Mouse (Mus musculus): ENCODE results near the gene Nkpd1. TPM values are rescaled to one million over a fixed set of nuclear protein-coding genes. Genes with fewer than 3 reads are reported as not detected.

The Nkpd1 gene
- total and polyA plus RNA-seq, 3 experiments: 0.06 TPM; not detected in 2

- TF ChIP-seq POLR2A (IDR thresholded peaks at IDR 0.05; ENCODE audit: insufficient read depth, low read depth, low read length) (no peak), CTCF (IDR thresholded peaks at IDR 0.05) (no peak), EP300 (IDR thresholded peaks at IDR 0.05; ENCODE audit: insufficient read depth, low read depth, low read length) (no peak)
- intact Hi-C loops (cut with DNase I): no loop called here
- H3K4me3 ChIP-seq: no peak overlapping the region
- H3K27ac ChIP-seq: no peak overlapping the region
- no peak overlapping the region for H3K9ac ChIP-seq (ENCODE audit: low read depth, low read length)
- WGBS: 97% methylated on average over 2 of the region's 2 CpGs
- peaks cover 5% of the 10 kb centered on the region for H3K4me1 ChIP-seq (ENCODE audit: control insufficient read depth, insufficient read depth, low read length)
- H3K79me2 ChIP-seq (replicated peaks; ENCODE audit: control insufficient read depth, insufficient read depth, low read length): no peaks in the 10 kb centered on the region; the same call in 1 of the 2 replicates
- DNase-seq: no peak
- H3K27me3 ChIP-seq (ENCODE audit: control insufficient read depth, insufficient read depth, low read length): no peaks in the 10 kb centered on the region
- no peaks in the 10 kb centered on the region for H3K36me3 ChIP-seq (ENCODE audit: control insufficient read depth, insufficient read depth, low read length)
Observed at GRCm38 (mm10) chr7:19565803-19566202, 48.2 kb downstream of the Nkpd1 start.

DNA sequence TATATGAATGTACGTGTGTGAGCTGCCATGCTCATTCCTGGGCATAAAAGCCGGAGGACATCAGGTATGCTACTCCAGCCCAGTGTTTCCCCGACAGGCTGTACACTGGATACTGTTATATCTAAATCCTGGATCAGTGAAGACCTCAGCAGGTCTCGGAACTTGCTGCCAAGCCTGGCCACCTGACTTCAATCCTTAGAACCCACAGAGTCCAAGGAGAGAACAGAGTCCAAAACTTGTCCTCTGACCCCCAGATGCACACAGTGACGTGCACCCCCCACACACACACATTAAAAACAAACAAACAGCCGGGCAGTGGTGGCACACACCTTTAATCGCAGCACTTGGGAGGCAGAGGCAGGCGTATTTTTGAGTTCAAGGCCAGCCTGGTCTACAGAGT, 49.8 kb downstream of the Nkpd1 start:
- no peaks in the 10 kb centered on the region for H3K36me3 ChIP-seq (ENCODE audit: control insufficient read depth, insufficient read depth, low read length)
- no peak for DNase-seq
- 90% methylated on average over 8 of the region's 8 CpGs for WGBS
- no peaks in the 10 kb centered on the region; the same call in 1 of the 2 replicates for H3K79me2 ChIP-seq (replicated peaks; ENCODE audit: control insufficient read depth, insufficient read depth, low read length)
- TF ChIP-seq EP300 (IDR thresholded peaks at IDR 0.05; ENCODE audit: insufficient read depth, low read depth, low read length) (no peak), POLR2A (IDR thresholded peaks at IDR 0.05; ENCODE audit: insufficient read depth, low read depth, low read length) (no peak), CTCF (IDR thresholded peaks at IDR 0.05) (no peak)
- H3K9ac ChIP-seq (ENCODE audit: low read depth, low read length): no peak overlapping the region
- peaks cover 5% of the 10 kb centered on the region for H3K4me1 ChIP-seq (ENCODE audit: control insufficient read depth, insufficient read depth, low read length)
- no peak overlapping the region for H3K4me3 ChIP-seq
- intact Hi-C loops (cut with DNase I): no loop called here
- H3K27ac ChIP-seq: no peak overlapping the region
- H3K27me3 ChIP-seq (ENCODE audit: control insufficient read depth, insufficient read depth, low read length): no peaks in the 10 kb centered on the region

- no peaks in the 10 kb centered on the region for H3K36me3 ChIP-seq (ENCODE audit: control insufficient read depth, insufficient read depth, low read length)
- no peak for DNase-seq
- intact Hi-C loops (cut with DNase I): no loop called here
- no peak overlapping the region for H3K9ac ChIP-seq (ENCODE audit: low read depth, low read length)
- 77% methylated on average over 3 of the region's 3 CpGs for WGBS
- no peak overlapping the region for H3K4me3 ChIP-seq
- peaks cover 4% of the 10 kb centered on the region; the same call in 1 of the 2 replicates for H3K4me1 ChIP-seq (ENCODE audit: control insufficient read depth, insufficient read depth, low read length)
- H3K27ac ChIP-seq: no peak overlapping the region
- H3K27me3 ChIP-seq (ENCODE audit: control insufficient read depth, insufficient read depth, low read length): no peaks in the 10 kb centered on the region
- no peak for TF ChIP-seq POLR2A (IDR thresholded peaks at IDR 0.05; ENCODE audit: insufficient read depth, low read depth, low read length)
- no peak for TF ChIP-seq EP300 (IDR thresholded peaks at IDR 0.05; ENCODE audit: insufficient read depth, low read depth, low read length)
- TF ChIP-seq CTCF (IDR thresholded peaks at IDR 0.05): no peak
- H3K79me2 ChIP-seq (replicated peaks; ENCODE audit: control insufficient read depth, insufficient read depth, low read length): no peaks in the 10 kb centered on the region; the same call in none of the 2 replicates
Observed at GRCm38 (mm10) chr7:19569647-19570046, 52.0 kb downstream of the Nkpd1 start.

DNA sequence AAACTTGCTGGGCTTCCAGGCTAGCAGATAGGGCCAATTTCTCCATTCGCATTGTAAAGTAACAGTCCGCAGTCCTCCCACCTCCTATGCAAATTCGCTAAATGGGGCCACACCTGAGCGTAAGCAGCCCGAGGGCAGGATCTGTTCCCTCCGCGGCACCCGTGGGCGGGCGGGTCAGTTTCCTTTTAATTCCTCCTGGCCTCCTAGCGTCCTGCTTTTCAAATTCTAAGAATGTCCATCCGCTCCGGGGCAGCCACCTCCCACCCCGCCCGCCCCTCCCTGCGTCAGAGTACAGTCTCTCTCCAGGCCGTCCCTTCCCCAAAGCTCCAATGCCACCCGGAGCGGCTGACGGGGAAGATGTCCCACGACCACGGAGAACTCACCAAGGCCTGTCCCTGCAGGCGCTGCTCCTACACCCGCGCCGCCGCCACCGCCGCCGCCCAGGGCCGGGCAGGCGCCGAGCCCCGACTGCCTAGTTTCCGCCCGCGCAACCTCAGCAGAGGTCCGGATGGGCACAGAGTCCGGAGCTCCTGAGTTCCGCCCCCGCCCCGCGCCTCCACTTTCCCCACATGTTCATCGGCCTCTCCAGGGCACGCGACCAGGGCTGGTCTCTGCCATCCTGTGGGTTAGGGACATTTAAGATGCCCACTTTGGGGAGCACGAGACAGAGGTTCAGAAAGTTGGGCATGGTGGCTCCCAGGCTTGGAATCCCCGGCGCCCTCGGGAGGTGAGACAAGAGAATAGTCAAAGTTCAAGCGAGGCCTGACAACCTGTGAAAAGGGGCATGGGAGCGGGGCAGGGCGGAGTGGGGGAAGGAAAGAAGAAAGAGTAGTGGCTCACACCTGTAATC, 55.5 kb downstream of the Nkpd1 start:
- H3K4me3 ChIP-seq: peak overlapping the region; percentile 80
- TF ChIP-seq CTCF (IDR thresholded peaks at IDR 0.05) (peak; percentile 54), POLR2A (IDR thresholded peaks at IDR 0.05; ENCODE audit: insufficient read depth, low read depth, low read length) (peak; percentile 67), EP300 (IDR thresholded peaks at IDR 0.05; ENCODE audit: insufficient read depth, low read depth, low read length) (peak; percentile 50; the same call in 1 of the 2 replicates)
- peak; percentile 88 to 92 for DNase-seq
- peak overlapping the region; percentile 91 for H3K9ac ChIP-seq (ENCODE audit: low read depth, low read length)
- peak overlapping the region; percentile 95 for H3K27ac ChIP-seq
- no peaks in the 10 kb centered on the region for H3K36me3 ChIP-seq (ENCODE audit: control insufficient read depth, insufficient read depth, low read length)
- H3K27me3 ChIP-seq (ENCODE audit: control insufficient read depth, insufficient read depth, low read length): peaks cover 3% of the 10 kb centered on the region; the same call in 1 of the 2 replicates
- intact Hi-C loops (cut with DNase I): loop anchor here (1.0 to 2.0 kb wide), 2 partner anchors 12 to 62 kb away; no protein-coding TSS in a partner anchor
- H3K79me2 ChIP-seq (replicated peaks; ENCODE audit: control insufficient read depth, insufficient read depth, low read length): no peaks in the 10 kb centered on the region; the same call in none of the 2 replicates
- under 1% methylated on average over 53 of the region's 53 CpGs for WGBS
- H3K4me1 ChIP-seq (ENCODE audit: control insufficient read depth, insufficient read depth, low read length): peaks cover 7% of the 10 kb centered on the region

GRCm38 (mm10) chr7:19573776-19574140, 56.1 kb downstream of the Nkpd1 start:
- WGBS: 14% methylated on average over 16 of the region's 16 CpGs
- Histone ChIP-seq H3K27me3 (ENCODE audit: control insufficient read depth, insufficient read depth, low read length) (peaks cover 3% of the 10 kb centered on the region; the same call in 1 of the 2 replicates), H3K9ac (ENCODE audit: low read depth, low read length) (peak overlapping the region; percentile 91), H3K79me2 (replicated peaks; ENCODE audit: control insufficient read depth, insufficient read depth, low read length) (no peaks in the 10 kb centered on the region; the same call in none of the 2 replicates), H3K27ac (peak overlapping the region; percentile 95), H3K4me3 (peak overlapping the region; percentile 80), H3K4me1 (ENCODE audit: control insufficient read depth, insufficient read depth, low read length) (peaks cover 7% of the 10 kb centered on the region), H3K36me3 (ENCODE audit: control insufficient read depth, insufficient read depth, low read length) (no peaks in the 10 kb centered on the region)
- no peak for TF ChIP-seq EP300 (IDR thresholded peaks at IDR 0.05; ENCODE audit: insufficient read depth, low read depth, low read length)
- no peak for TF ChIP-seq CTCF (IDR thresholded peaks at IDR 0.05)
- TF ChIP-seq POLR2A (IDR thresholded peaks at IDR 0.05; ENCODE audit: insufficient read depth, low read depth, low read length): no peak
- intact Hi-C loops (cut with DNase I): loop anchor here (1.0 to 2.0 kb wide), 2 partner anchors 12 to 63 kb away; no protein-coding TSS in a partner anchor
- no peak for DNase-seq

Other genes starting within 250 kb of the Nkpd1 start
- 10 to 100 TPM; 25.1 to 30.8 TPM for gene Vasp, start 246.0 kb upstream of the Nkpd1 start, total RNA-seq (2021)
- gene Vasp, start 246.0 kb upstream of the Nkpd1 start, polyA plus RNA-seq (2012; rRNA removed): 43.3 and 51.5 TPM in 2 replicates
- gene Ppm1n, start 237.8 kb upstream of the Nkpd1 start, total RNA-seq (2021): under 1 TPM in 1 of 2 experiments, not detected in 1; 0.21 TPM
- gene Ppm1n, start 237.8 kb upstream of the Nkpd1 start, polyA plus RNA-seq (2012; rRNA removed): 0.09 and 0.33 TPM in 2 replicates
- gene Rtn2, start 235.2 kb upstream of the Nkpd1 start, total RNA-seq (2021): 100 to 1,000 TPM; 114 to 136 TPM
- 273 and 340 TPM in 2 replicates for gene Rtn2, start 235.2 kb upstream of the Nkpd1 start, polyA plus RNA-seq (2012; rRNA removed)
- gene Fosb, start 207.8 kb upstream of the Nkpd1 start, total RNA-seq (2021): 1 to 10 TPM in 1 of 2 experiments, under 1 TPM in 1; 0.89 to 1.1 TPM
- gene Fosb, start 207.8 kb upstream of the Nkpd1 start, polyA plus RNA-seq (2012; rRNA removed): 0.94 and 1.1 TPM in 2 replicates
- gene Ercc1, start 173.1 kb upstream of the Nkpd1 start, total RNA-seq (2021): 10 to 100 TPM; 46.8 to 48.6 TPM
- gene Ercc1, start 173.1 kb upstream of the Nkpd1 start, polyA plus RNA-seq (2012; rRNA removed): 47.1 and 49.1 TPM in 2 replicates
- 1 to 10 TPM; 9.3 to 9.7 TPM for gene Cd3eap, start 158.4 kb upstream of the Nkpd1 start, total RNA-seq (2021)
- gene Cd3eap, start 158.4 kb upstream of the Nkpd1 start, polyA plus RNA-seq (2012; rRNA removed): 4.4 and 4.7 TPM in 2 replicates
- gene Ppp1r13l, start 158.1 kb upstream of the Nkpd1 start, total RNA-seq (2021): 10 to 100 TPM; 43.9 to 45.1 TPM
- gene Ppp1r13l, start 158.1 kb upstream of the Nkpd1 start, polyA plus RNA-seq (2012; rRNA removed): 23.5 and 30.1 TPM in 2 replicates
- gene Ercc2, start 135.8 kb upstream of the Nkpd1 start, total RNA-seq (2021): 10 to 100 TPM; 10.9 to 11.6 TPM
- 22.6 and 24.8 TPM in 2 replicates for gene Ercc2, start 135.8 kb upstream of the Nkpd1 start, polyA plus RNA-seq (2012; rRNA removed)
- under 1 TPM; 0.21 to 0.25 TPM for gene Klc3, start 113.7 kb upstream of the Nkpd1 start, total RNA-seq (2021)
- gene Klc3, start 113.7 kb upstream of the Nkpd1 start, polyA plus RNA-seq (2012; rRNA removed): 0.29 and 0.59 TPM in 2 replicates
- gene Ckm, start 113.1 kb upstream of the Nkpd1 start, total RNA-seq (2021): 1,000 to 10,000 TPM; 3,482 to 3,985 TPM
- gene Ckm, start 113.1 kb upstream of the Nkpd1 start, polyA plus RNA-seq (2012; rRNA removed): 7,008 and 7,255 TPM in 2 replicates
- gene Mark4, start 59.0 kb upstream of the Nkpd1 start, total RNA-seq (2021): 10 to 100 TPM; 22.4 to 27.2 TPM
- gene Mark4, start 59.0 kb upstream of the Nkpd1 start, polyA plus RNA-seq (2012; rRNA removed): 11.1 and 11.8 TPM in 2 replicates
- 1 to 10 TPM in 1 of 2 experiments, under 1 TPM in 1; 0.80 to 1.2 TPM for gene Exoc3l2, start 54.5 kb upstream of the Nkpd1 start, total RNA-seq (2021)
- 1.5 and 1.7 TPM in 2 replicates for gene Exoc3l2, start 54.5 kb upstream of the Nkpd1 start, polyA plus RNA-seq (2012; rRNA removed)
- 1 to 10 TPM; 2.2 to 2.5 TPM for gene Bloc1s3, start 9.5 kb upstream of the Nkpd1 start, total RNA-seq (2021)
- 3.9 and 5.4 TPM in 2 replicates for gene Bloc1s3, start 9.5 kb upstream of the Nkpd1 start, polyA plus RNA-seq (2012; rRNA removed)
- 10 to 100 TPM; 32.2 to 33.5 TPM for gene Trappc6a, start 9.4 kb upstream of the Nkpd1 start, total RNA-seq (2021)
- 32.9 and 45.0 TPM in 2 replicates for gene Trappc6a, start 9.4 kb upstream of the Nkpd1 start, polyA plus RNA-seq (2012; rRNA removed)
- gene Ppp1r37, start 45.2 kb downstream of the Nkpd1 start, total RNA-seq (2021): 10 to 100 TPM; 58.0 to 69.5 TPM
- 56.0 and 66.4 TPM in 2 replicates for gene Ppp1r37, start 45.2 kb downstream of the Nkpd1 start, polyA plus RNA-seq (2012; rRNA removed)
- gene Zfp296, start 59.4 kb downstream of the Nkpd1 start, total RNA-seq (2021): under 1 TPM; 0.42 to 0.43 TPM
- gene Zfp296, start 59.4 kb downstream of the Nkpd1 start, polyA plus RNA-seq (2012; rRNA removed): 0.82 and 1.0 TPM in 2 replicates
- gene Gemin7, start 59.8 kb downstream of the Nkpd1 start, total RNA-seq (2021): 10 to 100 TPM; 48.5 to 48.6 TPM
- 75.2 and 87.3 TPM in 2 replicates for gene Gemin7, start 59.8 kb downstream of the Nkpd1 start, polyA plus RNA-seq (2012; rRNA removed)
- gene Clasrp, start 86.6 kb downstream of the Nkpd1 start, total RNA-seq (2021): 10 to 100 TPM; 13.9 to 14.0 TPM
- gene Clasrp, start 86.6 kb downstream of the Nkpd1 start, polyA plus RNA-seq (2012; rRNA removed): 26.1 and 32.0 TPM in 2 replicates
- gene Relb, start 111.6 kb downstream of the Nkpd1 start, total RNA-seq (2021): 1 to 10 TPM; 7.1 to 7.6 TPM
- 9.5 and 12.1 TPM in 2 replicates for gene Relb, start 111.6 kb downstream of the Nkpd1 start, polyA plus RNA-seq (2012; rRNA removed)
- gene Clptm1, start 147.2 kb downstream of the Nkpd1 start, total RNA-seq (2021): 10 to 100 TPM; 61.7 to 74.9 TPM
- gene Clptm1, start 147.2 kb downstream of the Nkpd1 start, polyA plus RNA-seq (2012; rRNA removed): 70.1 and 123 TPM in 2 replicates
- gene Apoc2, start 160.1 kb downstream of the Nkpd1 start, total RNA-seq (2021): under 1 TPM in 1 of 2 experiments, not detected in 1; 0.47 TPM
- not detected in 2 replicates for gene Apoc2, start 160.1 kb downstream of the Nkpd1 start, polyA plus RNA-seq (2012; rRNA removed)
- not detected for gene Gm44805, start 163.6 kb downstream of the Nkpd1 start, total RNA-seq (2021)
- not detected in 2 replicates for gene Gm44805, start 163.6 kb downstream of the Nkpd1 start, polyA plus RNA-seq (2012; rRNA removed)
- not detected for gene Apoc4, start 163.6 kb downstream of the Nkpd1 start, total RNA-seq (2021)
- gene Apoc4, start 163.6 kb downstream of the Nkpd1 start, polyA plus RNA-seq (2012; rRNA removed): 0.82 TPM in 1 of 2 replicates, not detected in the other
- 1 to 10 TPM; 2.7 to 4.2 TPM for gene Apoc1, start 174.8 kb downstream of the Nkpd1 start, total RNA-seq (2021)
- 3.1 and 7.2 TPM in 2 replicates for gene Apoc1, start 174.8 kb downstream of the Nkpd1 start, polyA plus RNA-seq (2012; rRNA removed)
- gene Apoe, start 181.3 kb downstream of the Nkpd1 start, total RNA-seq (2021): 100 to 1,000 TPM; 278 to 293 TPM
- 456 and 519 TPM in 2 replicates for gene Apoe, start 181.3 kb downstream of the Nkpd1 start, polyA plus RNA-seq (2012; rRNA removed)
- gene Tomm40, start 197.6 kb downstream of the Nkpd1 start, total RNA-seq (2021): 10 to 100 TPM; 92.7 to 98.2 TPM
- 81.9 and 91.2 TPM in 2 replicates for gene Tomm40, start 197.6 kb downstream of the Nkpd1 start, polyA plus RNA-seq (2012; rRNA removed)
- gene Nectin2, start 232.6 kb downstream of the Nkpd1 start, total RNA-seq (2021): 10 to 100 TPM; 30.2 to 41.4 TPM
- 29.4 and 30.7 TPM in 2 replicates for gene Nectin2, start 232.6 kb downstream of the Nkpd1 start, polyA plus RNA-seq (2012; rRNA removed)